Mouse (Mus musculus): ENCODE data around the gene Cntn6.

GRCm38 (mm10) chr6:104687980-104688379, 195.4 kb downstream of the Cntn6 start:
- TF ChIP-seq CTCF (IDR thresholded peaks at IDR 0.05; ENCODE audit: extremely low read depth, insufficient read length, insufficient replicate concordance, low read depth, low read length) (no peak), POLR2A (IDR thresholded peaks at IDR 0.05; ENCODE audit: low read depth, low read length) (no peak)
